Mouse (Mus musculus) ES-Bruce4 (cell line): ENCODE results near the gene Ugcg. TPM values are rescaled to one million over a fixed set of nuclear protein-coding genes. Genes with fewer than 3 reads are reported as not detected.

Experiments
- H3K27ac ChIP-seq: 2 replicates; pipeline ENCODE4 v1.5.1; 2012; ENCODE audit warnings: low read length, inconsistent platforms; ENCODE audit not compliant: insufficient read depth
- H3K27me3 ChIP-seq: 2 replicates; pipeline ENCODE4 v1.6.1; 2012; ENCODE audit warnings: mild to moderate bottlenecking, low read length, inconsistent platforms; ENCODE audit not compliant: control insufficient read depth, poor library complexity, insufficient read depth, severe bottlenecking
- H3K36me3 ChIP-seq: 2 replicates; pipeline ENCODE4 v1.6.1; 2012; ENCODE audit warnings: inconsistent platforms, mild to moderate bottlenecking, low read length, moderate library complexity; ENCODE audit not compliant: control insufficient read depth, poor library complexity, insufficient read depth, severe bottlenecking
- H3K4me1 ChIP-seq: one replicate; pipeline ENCODE4 v1.8.1; 2011; ENCODE audit warnings: low read length; ENCODE audit not compliant: control insufficient read depth, insufficient read depth
- H3K4me3 ChIP-seq: 2 replicates; pipeline ENCODE4 v1.5.1; 2011; ENCODE audit warnings: low read depth, mild to moderate bottlenecking, low read length
- H3K9ac ChIP-seq: 2 replicates; pipeline ENCODE4 v1.6.1; 2012; ENCODE audit warnings: low read depth, mild to moderate bottlenecking, inconsistent platforms; ENCODE audit not compliant: poor library complexity, severe bottlenecking
- H3K9me3 ChIP-seq: replicated peaks from 2 replicates; pipeline ENCODE4 v1.6.1; 2012; ENCODE audit warnings: mild to moderate bottlenecking, low read length, inconsistent platforms; ENCODE audit not compliant: control insufficient read depth, poor library complexity, insufficient read depth, severe bottlenecking
- CTCF ChIP-seq: IDR thresholded peaks from one replicate; pipeline ENCODE4 v1.8.1; 2011; ENCODE audit warnings: low read depth, low read length
- EP300 ChIP-seq: IDR thresholded peaks from 2 replicates; pipeline ENCODE4 v1.6.1; 2011; ENCODE audit warnings: low read depth, low read length; ENCODE audit not compliant: insufficient read depth
- POLR2A ChIP-seq: IDR thresholded peaks from one replicate; pipeline ENCODE4 v1.8.1; 2011; ENCODE audit warnings: low read length; ENCODE audit not compliant: insufficient read depth
- polyA plus RNA-seq: library from polyadenylated mRNA; stranded (reverse); fragments of >200 nt; gene quantifications from 2 replicates; pipeline ENCODE4 v1.2.4, GENCODE M21; 2011; ENCODE audit warnings: low read depth; ENCODE audit not compliant: missing spikeins, insufficient read depth, insufficient read length

Ugcg gene
- polyA plus RNA-seq, 1 experiment: 60.0 TPM

GRCm38 (mm10) chr4:59243802-59244493, 54.9 kb downstream of the Ugcg start:
- Histone ChIP-seq H3K27me3 (no peaks in the 10 kb centered on the region), H3K4me1 (no peaks in the 10 kb centered on the region), H3K36me3 (no peaks in the 10 kb centered on the region), H3K4me3 (no peak overlapping the region), H3K27ac (no peak overlapping the region), H3K9ac (no peak overlapping the region), H3K9me3 (no peaks in the 10 kb centered on the region)
- TF ChIP-seq POLR2A: no peak
- no peak for TF ChIP-seq EP300
- no peak for TF ChIP-seq CTCF

GRCm38 (mm10) chr4:59244791-59245555, 55.9 kb downstream of the Ugcg start:
- H3K27ac ChIP-seq: no peak overlapping the region
- TF ChIP-seq EP300 (no peak), CTCF (no peak), POLR2A (no peak)
- H3K4me3 ChIP-seq: no peak overlapping the region
- no peaks in the 10 kb centered on the region for H3K27me3 ChIP-seq
- H3K9me3 ChIP-seq: no peaks in the 10 kb centered on the region
- H3K9ac ChIP-seq: no peak overlapping the region
- no peaks in the 10 kb centered on the region for H3K4me1 ChIP-seq
- H3K36me3 ChIP-seq: no peaks in the 10 kb centered on the region

GRCm38 (mm10) chr4:59245776-59246175, 56.7 kb downstream of the Ugcg start:
- H3K4me1 ChIP-seq: no peaks in the 10 kb centered on the region
- no peak overlapping the region for H3K27ac ChIP-seq
- no peaks in the 10 kb centered on the region for H3K9me3 ChIP-seq
- H3K4me3 ChIP-seq: no peak overlapping the region
- H3K36me3 ChIP-seq: no peaks in the 10 kb centered on the region
- no peaks in the 10 kb centered on the region for H3K27me3 ChIP-seq
- no peak overlapping the region for H3K9ac ChIP-seq
- TF ChIP-seq CTCF: no peak
- TF ChIP-seq POLR2A: no peak
- TF ChIP-seq EP300: no peak

- H3K4me1 ChIP-seq: no peaks in the 10 kb centered on the region
- no peaks in the 10 kb centered on the region for H3K27me3 ChIP-seq
- H3K9me3 ChIP-seq: no peaks in the 10 kb centered on the region
- H3K4me3 ChIP-seq: no peak overlapping the region
- H3K27ac ChIP-seq: no peak overlapping the region
- TF ChIP-seq CTCF: no peak
- no peak for TF ChIP-seq EP300
- no peaks in the 10 kb centered on the region for H3K36me3 ChIP-seq
- H3K9ac ChIP-seq: no peak overlapping the region
These were observed 58.5 kb downstream of the Ugcg start for GRCm38 (mm10) chr4:59247545-59247944.

- TF ChIP-seq CTCF (no peak), EP300 (no peak)
- Histone ChIP-seq H3K9ac (no peak overlapping the region), H3K27ac (no peak overlapping the region), H3K4me3 (no peak overlapping the region), H3K27me3 (no peaks in the 10 kb centered on the region; the same call in 1 of the 2 replicates), H3K9me3 (no peaks in the 10 kb centered on the region), H3K36me3 (no peaks in the 10 kb centered on the region), H3K4me1 (no peaks in the 10 kb centered on the region)
These were observed 59.0 kb downstream of the Ugcg start for GRCm38 (mm10) chr4:59248035-59248434.

- H3K27me3 ChIP-seq: no peaks in the 10 kb centered on the region; the same call in 1 of the 2 replicates
- no peaks in the 10 kb centered on the region for H3K9me3 ChIP-seq
- TF ChIP-seq CTCF: no peak
- no peak for TF ChIP-seq EP300
- TF ChIP-seq POLR2A: no peak
- H3K27ac ChIP-seq: no peak overlapping the region
- H3K36me3 ChIP-seq: no peaks in the 10 kb centered on the region
- H3K9ac ChIP-seq: no peak overlapping the region
- H3K4me1 ChIP-seq: no peaks in the 10 kb centered on the region
- no peak overlapping the region for H3K4me3 ChIP-seq
These were observed 63.5 kb downstream of the Ugcg start for GRCm38 (mm10) chr4:59252386-59253054.
